Comparison of ENCODE assay signal across 8 mouse cellular contexts in genomic region chr14:25460801-25461675, GRCm38 (mm10). TPM values are rescaled to one million over a fixed set of nuclear protein-coding genes. Genes with fewer than 3 reads are reported as not detected.
A peak's percentile ranks its signal among the peaks of the same experiment; 100 is the strongest.
DNase-seq lines count a peak whose midpoint lies in the region; ATAC-seq and TF ChIP-seq lines count a peak whose summit lies in the region.

No protein-coding gene starts in this region.

- peak overlapping the region; percentile 98 for H3K27ac ChIP-seq in hindbrain, postnatal 0 days
- peak overlapping the region; percentile 97 for H3K27ac ChIP-seq in left cerebral cortex, adult 2 months

- intact Hi-C loops in left cerebral cortex, adult 2 months (cut with DNase I): loop anchor here (5.0 kb wide), 1 partner anchor 56 kb away; no protein-coding TSS in a partner anchor

- H3K36me3 ChIP-seq in hindbrain, postnatal 0 days (ENCODE audit: insufficient read depth, low read length): no peaks in the 10 kb centered on the region

- WGBS in hindbrain, postnatal 0 days: under 1% methylated on average over 39 of the region's 42 CpGs

- peak; percentile 61 for DNase-seq in ZHBTc4 (ENCODE audit: low read depth, low spot score)
- DNase-seq in cerebellum, adult 9-11 months: peak; percentile 85
- DNase-seq in gastrocnemius, adult 8-10 months (ENCODE audit: low spot score in 2 of 2): peak; percentile 69 to 71
- peak; percentile 81 for DNase-seq in hindbrain, postnatal 0 days (ENCODE audit: low spot score)
- peak; percentile 55 to 60 for DNase-seq in left cerebral cortex, adult 2 months (ENCODE audit: extremely low spot score in 1 of 2, low spot score in 2 of 2)
- DNase-seq in lung, postnatal 36 days: peak; percentile 89
- DNase-seq in retina, embryonic 14.5 days (ENCODE audit: low spot score): peak; percentile 86

- TF ChIP-seq CTCF in hindbrain, postnatal 0 days (IDR thresholded peaks at IDR 0.05; ENCODE audit: low read depth): 0 out of 2 replicates have a peak, but pooled peaks have one; percentile 1
- TF ChIP-seq CTCF in left cerebral cortex, adult 2 months (IDR thresholded peaks at IDR 0.05): no peak

- H3K27me3 ChIP-seq in hindbrain, postnatal 0 days (ENCODE audit: insufficient read depth, low read length): no peaks in the 10 kb centered on the region

- peak overlapping the region; percentile 89 for H3K4me2 ChIP-seq in hindbrain, postnatal 0 days (ENCODE audit: low read depth, low read length)

- H3K4me1 ChIP-seq in hindbrain, postnatal 0 days (ENCODE audit: insufficient read depth, low read length): peaks cover 49% of the 10 kb centered on the region

- H3K9ac ChIP-seq in hindbrain, postnatal 0 days (replicated peaks; ENCODE audit: low read length): peak overlapping the region; percentile 96

- no peaks in the 10 kb centered on the region for H3K9me3 ChIP-seq in hindbrain, postnatal 0 days (ENCODE audit: low read length)

- H3K4me3 ChIP-seq in hindbrain, postnatal 0 days (ENCODE audit: low read length): peak overlapping the region; percentile 85
- H3K4me3 ChIP-seq in left cerebral cortex, adult 2 months: peak overlapping the region; percentile 86

- ATAC-seq in hindbrain, postnatal 0 days: peak; percentile 69
- ATAC-seq in activated CD4-positive, CD25-positive, alpha-beta regulatory T cell, adult 4 months: no peak

RNA-seq across cellular contexts. Expression of gene Zmiz1, which starts 2.1 kb away (rescaled TPM):
- 10 to 100 TPM; 18.5 to 28.7 (median 21.8) TPM for total RNA-seq in gastrocnemius, adult 8-10 months (2022)
- 129 and 135 TPM in 2 replicates for total RNA-seq in hindbrain, postnatal 0 days (2014; rRNA removed)
- 41.9 and 50.6 TPM in 2 replicates for polyA plus RNA-seq in hindbrain, postnatal 0 days (2015; fragmentation: Nextera tagmentation; extraction: Ambion mirVana)
- total RNA-seq in left cerebral cortex, adult 2 months (2021): 100 to 1,000 TPM; 106 to 107 TPM
- 10 to 100 TPM; 23.8 to 27.9 TPM for polyA plus RNA-seq in activated CD4-positive, CD25-positive, alpha-beta regulatory T cell, adult 4 months (2017; shearing (Covaris generic))
